Mouse (Mus musculus) neural tube, embryonic 12.5 days (tissue): ENCODE measurements around the gene Cfap43. TPM values are rescaled to one million over a fixed set of nuclear protein-coding genes. Genes with fewer than 3 reads are reported as not detected.

Source experiments
- ATAC-seq: fragments of 200-750 bp; cut with Nextera tagmentation; 2 replicates; pipeline ENCODE4 v1.8.0; 2017; ENCODE audit warnings: low read depth, mild to moderate bottlenecking, moderate TSS enrichment, moderate library complexity; ENCODE audit not compliant: low FRiP score
- H3K27ac ChIP-seq: fragments of 300-500 bp; sonication (generic); 2 replicates; pipeline ENCODE4 v1.5.1; 2016
- H3K27me3 ChIP-seq: fragments of 300-500 bp; sonication (generic); replicated peaks from 2 replicates; pipeline ENCODE4 v1.6.1; 2016; ENCODE audit warnings: mild to moderate bottlenecking
- H3K36me3 ChIP-seq: fragments of 300-500 bp; sonication (generic); 2 replicates; pipeline ENCODE4 v1.6.1; 2016; ENCODE audit warnings: mild to moderate bottlenecking
- H3K4me1 ChIP-seq: fragments of 300-500 bp; sonication (generic); 2 replicates; pipeline ENCODE4 v1.6.1; 2016
- H3K4me2 ChIP-seq: fragments of 300-500 bp; sonication (generic); replicated peaks from 2 replicates; pipeline ENCODE4 v1.6.1; 2016; ENCODE audit warnings: mild to moderate bottlenecking
- H3K4me3 ChIP-seq: fragments of 300-500 bp; sonication (generic); 2 replicates; pipeline ENCODE4 v1.5.1; 2016
- H3K9ac ChIP-seq: fragments of 300-500 bp; sonication (generic); 2 replicates; pipeline ENCODE4 v1.6.1; 2016; ENCODE audit warnings: mild to moderate bottlenecking
- H3K9me3 ChIP-seq: fragments of 300-500 bp; sonication (generic); 2 replicates; pipeline ENCODE4 v1.6.1; 2016; ENCODE audit warnings: mild to moderate bottlenecking
- WGBS: fragments of 180-500 bp; shearing (Covaris S2); methylation state at CpG from one replicate; pipeline ENCODE4 v1.1.7; 2016; 5-methylcytosine and 5-hydroxymethylcytosine counted together
- polyA plus RNA-seq: library from polyadenylated mRNA; unstranded; fragments of >200 nt; fragmentation: Nextera tagmentation; extraction: Ambion mirVana; gene quantifications from 2 replicates; pipeline ENCODE4 v1.2.1, GENCODE M21; 2016

The Cfap43 gene
- polyA plus RNA-seq, 1 experiment from 2014 or later: 0.18 TPM

DNA sequence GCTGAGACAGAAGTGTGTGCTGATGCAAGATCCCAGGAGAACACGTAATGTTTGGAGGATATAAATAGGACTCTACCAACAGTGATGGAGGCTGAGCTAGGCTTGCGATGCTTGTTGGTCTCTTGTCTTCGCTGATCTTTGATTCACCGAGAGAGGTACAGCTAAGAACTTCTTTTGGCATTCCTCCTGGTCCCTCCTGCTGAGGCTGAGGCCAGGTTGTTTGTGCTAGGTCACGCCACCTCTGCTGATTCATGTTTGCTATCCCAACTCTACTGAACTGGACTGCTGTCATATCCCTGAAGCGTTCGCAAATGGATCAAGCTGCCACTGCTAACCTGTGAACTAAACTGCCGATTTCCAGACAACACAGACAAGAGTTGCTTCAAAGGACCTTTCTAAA is 15.1 kb upstream of the Cfap43 start:
- no peak overlapping the region for H3K4me2 ChIP-seq
- H3K27ac ChIP-seq: no peak overlapping the region
- H3K9ac ChIP-seq: no peak overlapping the region
- no peaks in the 10 kb centered on the region for H3K27me3 ChIP-seq
- no peaks in the 10 kb centered on the region for H3K9me3 ChIP-seq
- 0 out of 2 replicates have a peak, but pooled peaks cover 3% of the 10 kb centered on the region for H3K4me1 ChIP-seq
- H3K36me3 ChIP-seq: no peaks in the 10 kb centered on the region
- H3K4me3 ChIP-seq: no peak overlapping the region
- whole genome bisulfite sequencing: 95% methylated on average over 8 of the region's 8 CpGs
- no peak for ATAC-seq

DNA sequence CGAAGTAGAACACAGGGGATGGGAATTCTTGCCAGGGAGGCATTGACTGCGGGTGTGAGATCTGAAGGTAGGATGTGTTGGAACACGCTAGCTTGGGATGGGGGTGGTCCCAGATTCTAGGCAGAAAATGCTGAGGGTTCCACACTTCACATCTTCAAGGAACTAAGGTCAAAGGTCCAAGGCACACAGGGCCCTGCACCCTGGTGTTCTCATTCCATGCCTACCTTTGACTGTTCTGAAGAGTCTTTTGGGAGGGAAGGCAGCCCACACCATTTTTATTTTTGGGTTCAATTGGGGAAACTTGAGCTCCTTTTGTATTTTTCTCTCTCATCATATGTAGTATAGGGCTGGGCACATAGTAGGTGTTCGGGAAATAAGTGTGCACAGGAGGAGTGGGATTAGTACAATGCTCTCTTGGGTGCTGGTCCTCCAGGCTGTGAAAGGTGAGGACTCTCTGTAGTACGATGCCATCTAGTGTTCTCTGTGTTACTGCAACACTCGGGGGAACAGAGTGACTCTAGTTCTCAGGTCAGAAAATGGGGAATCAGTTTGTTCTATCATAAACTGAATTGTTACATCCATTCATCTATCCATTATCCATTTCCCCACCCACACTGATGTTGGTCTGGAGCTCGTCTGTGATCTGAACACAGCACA is 13.0 kb upstream of the Cfap43 start:
- H3K27ac ChIP-seq: no peak overlapping the region
- WGBS: 46% methylated on average over 7 of the region's 7 CpGs
- no peaks in the 10 kb centered on the region for H3K4me1 ChIP-seq
- no peak overlapping the region for H3K9ac ChIP-seq
- no peaks in the 10 kb centered on the region for H3K36me3 ChIP-seq
- H3K9me3 ChIP-seq: no peaks in the 10 kb centered on the region
- no peaks in the 10 kb centered on the region for H3K27me3 ChIP-seq
- no peak overlapping the region for H3K4me2 ChIP-seq
- ATAC-seq: peak; percentile 74
- no peak overlapping the region for H3K4me3 ChIP-seq

DNA sequence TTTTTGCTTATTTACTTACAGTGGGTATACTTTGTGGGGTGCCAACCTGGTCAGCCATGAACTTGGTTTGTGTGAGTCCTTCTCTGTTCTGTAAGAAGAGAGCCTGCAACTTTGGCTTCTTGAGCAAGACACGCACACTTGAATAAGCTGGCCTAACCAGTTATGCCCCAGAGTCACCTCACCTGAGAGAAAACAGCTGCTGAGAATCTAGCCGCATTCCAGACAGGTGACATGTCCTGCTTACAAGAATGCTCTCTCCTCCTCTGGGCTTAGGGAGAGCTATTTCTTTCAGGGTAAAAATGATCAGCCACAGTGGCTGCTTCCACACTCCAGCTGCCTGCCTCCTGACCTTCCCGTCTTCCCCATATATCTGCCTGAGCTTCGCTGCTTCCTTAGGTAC is 10.0 kb upstream of the Cfap43 start:
- Histone ChIP-seq H3K4me2 (no peak overlapping the region), H3K27ac (no peak overlapping the region), H3K9me3 (no peaks in the 10 kb centered on the region), H3K9ac (no peak overlapping the region), H3K4me3 (no peak overlapping the region), H3K27me3 (no peaks in the 10 kb centered on the region), H3K36me3 (no peaks in the 10 kb centered on the region), H3K4me1 (no peaks in the 10 kb centered on the region)
- 80% methylated on average over 4 of the region's 4 CpGs for WGBS
- no peak for ATAC-seq

DNA sequence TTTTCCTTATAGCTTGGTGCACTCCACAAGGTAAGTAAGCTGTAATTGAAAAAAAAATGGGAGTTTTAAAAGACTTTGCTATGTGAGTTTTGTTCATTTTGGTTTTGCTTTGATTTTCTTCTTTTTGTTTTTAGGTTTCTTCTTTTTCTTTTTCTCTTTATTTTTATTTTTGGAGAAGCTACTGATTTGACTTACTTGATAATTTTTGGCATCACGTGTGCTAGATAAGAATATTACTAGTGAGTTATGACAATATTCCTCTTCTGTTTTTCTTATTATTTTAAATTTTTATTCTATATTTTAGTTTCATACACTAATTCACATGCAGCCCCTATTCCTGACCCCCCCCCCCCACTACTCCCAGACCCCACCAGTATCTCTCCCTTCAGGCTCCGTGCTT is 7.9 kb upstream of the Cfap43 start:
- no peaks in the 10 kb centered on the region for H3K36me3 ChIP-seq
- no peak for ATAC-seq
- H3K4me2 ChIP-seq: no peak overlapping the region
- H3K27me3 ChIP-seq: no peaks in the 10 kb centered on the region
- H3K27ac ChIP-seq: no peak overlapping the region
- H3K9me3 ChIP-seq: no peaks in the 10 kb centered on the region
- WGBS: 98% methylated on average over 2 of the region's 2 CpGs
- no peak overlapping the region for H3K9ac ChIP-seq
- no peak overlapping the region for H3K4me3 ChIP-seq
- no peaks in the 10 kb centered on the region for H3K4me1 ChIP-seq

DNA sequence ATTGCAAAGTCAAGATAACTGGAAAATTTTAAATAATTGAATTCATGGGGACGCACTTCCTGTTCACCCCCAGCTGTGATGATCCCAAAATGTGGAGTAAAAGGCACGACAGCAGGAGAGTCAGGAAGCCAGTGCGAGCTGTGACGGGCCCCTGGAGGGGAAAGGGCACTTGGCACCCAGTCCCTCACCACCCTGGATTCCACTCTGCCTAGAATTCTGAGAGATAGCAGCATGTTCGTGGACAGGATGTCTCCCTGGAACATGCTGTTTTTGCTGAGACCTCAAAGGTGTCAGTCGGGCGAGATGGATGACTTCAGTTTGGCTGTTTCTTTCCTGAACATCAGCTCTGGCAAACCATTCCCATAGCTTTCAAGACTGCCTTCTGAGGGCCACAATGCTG is 6.7 kb upstream of the Cfap43 start:
- no peak for ATAC-seq
- Histone ChIP-seq H3K4me3 (no peak overlapping the region), H3K36me3 (no peaks in the 10 kb centered on the region), H3K4me1 (no peaks in the 10 kb centered on the region), H3K9me3 (no peaks in the 10 kb centered on the region), H3K4me2 (no peak overlapping the region), H3K27ac (no peak overlapping the region), H3K9ac (no peak overlapping the region), H3K27me3 (no peaks in the 10 kb centered on the region)
- WGBS: 85% methylated on average over 7 of the region's 7 CpGs

DNA sequence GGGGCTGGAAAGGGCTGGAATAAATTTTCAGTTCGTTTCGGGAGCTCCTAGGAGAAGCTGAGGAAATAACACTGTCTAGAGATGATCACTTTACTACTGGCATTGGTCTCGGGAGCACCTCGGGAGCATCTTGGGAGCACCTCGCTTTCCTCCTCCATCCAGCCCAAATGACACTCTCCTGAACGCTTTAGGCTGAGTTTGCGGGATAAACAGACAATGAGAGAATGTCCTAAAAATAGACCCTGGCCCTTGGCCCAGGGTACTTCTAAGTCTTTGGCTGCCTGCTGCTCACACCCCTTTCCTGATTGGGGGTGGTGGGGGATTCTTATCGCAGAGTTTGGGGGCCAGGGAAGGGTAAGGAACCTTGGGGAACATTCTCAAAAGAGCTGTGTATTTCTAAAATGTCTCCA is 884 bp upstream of the Cfap43 start:
- H3K9me3 ChIP-seq: no peaks in the 10 kb centered on the region
- peak overlapping the region; percentile 82; the same call in 1 of the 2 replicates for H3K9ac ChIP-seq
- H3K27ac ChIP-seq: no peak overlapping the region
- WGBS: 6% methylated on average over 8 of the region's 8 CpGs
- no peak for ATAC-seq
- no peaks in the 10 kb centered on the region for H3K27me3 ChIP-seq
- peak overlapping the region; percentile 78; the same call in 1 of the 2 replicates for H3K4me3 ChIP-seq
- H3K36me3 ChIP-seq: no peaks in the 10 kb centered on the region
- peaks cover 28% of the 10 kb centered on the region for H3K4me1 ChIP-seq
- peak overlapping the region; percentile 82 for H3K4me2 ChIP-seq

DNA sequence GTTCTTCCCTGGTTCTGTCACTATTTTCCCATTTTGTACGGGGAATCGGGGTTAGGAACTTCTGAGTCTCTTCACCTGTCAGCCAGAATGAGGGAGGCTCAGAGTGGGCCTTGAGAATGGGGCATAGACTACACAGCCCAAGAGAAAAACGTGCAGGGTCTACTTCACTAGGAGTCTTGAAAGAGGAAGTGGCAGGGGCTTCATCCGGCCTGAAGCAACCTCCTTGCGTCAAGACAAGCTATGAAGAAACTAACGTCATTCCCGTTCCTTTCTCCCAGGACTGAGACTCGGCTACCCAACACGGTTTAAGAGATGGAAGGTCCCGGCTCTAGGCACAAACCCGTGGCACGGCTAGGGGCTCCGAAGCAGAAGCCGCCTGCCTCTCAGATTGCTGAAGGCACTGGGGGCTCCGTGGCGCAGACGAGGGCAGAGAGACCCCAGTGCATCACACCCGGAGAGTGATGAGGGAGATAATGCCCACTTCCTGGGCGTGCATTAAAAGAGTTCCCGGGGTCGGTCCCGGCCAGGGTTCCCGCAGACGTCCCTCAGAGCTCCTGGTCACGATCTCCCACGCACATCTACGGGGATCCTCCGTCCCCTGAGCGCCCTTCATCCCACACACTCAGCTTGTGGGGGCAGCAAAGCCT is 509 bp downstream of the Cfap43 start:
- Histone ChIP-seq H3K27ac (peak overlapping the region; percentile 43; the same call in 1 of the 2 replicates), H3K4me2 (peak overlapping the region; percentile 82), H3K9ac (peak overlapping the region; percentile 82), H3K4me3 (peak overlapping the region; percentile 78), H3K36me3 (no peaks in the 10 kb centered on the region), H3K9me3 (no peaks in the 10 kb centered on the region), H3K4me1 (peaks cover 28% of the 10 kb centered on the region), H3K27me3 (no peaks in the 10 kb centered on the region)
- WGBS: 1% methylated on average over 29 of the region's 29 CpGs
- peak; percentile 49 for ATAC-seq

DNA sequence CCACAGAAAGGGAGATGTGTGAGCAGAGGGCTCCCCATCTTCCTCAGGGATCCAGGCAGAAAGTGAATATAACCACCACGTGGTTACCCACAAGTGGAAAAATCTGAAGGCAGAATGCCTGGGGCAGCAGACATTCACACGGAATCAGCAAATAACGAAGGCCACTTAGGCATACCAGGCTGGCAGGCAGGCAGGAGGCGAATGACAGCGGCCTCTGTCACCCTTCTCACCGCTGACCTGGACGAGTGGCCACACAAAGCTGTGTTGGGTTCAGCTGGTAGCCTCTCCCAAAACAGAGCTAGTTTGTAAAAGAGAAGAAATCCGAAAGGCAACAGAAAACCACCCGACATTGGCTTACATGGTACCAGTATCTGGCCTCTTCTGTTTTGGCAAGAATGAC is 1.1 kb downstream of the Cfap43 start:
- H3K27ac ChIP-seq: no peak overlapping the region
- H3K9ac ChIP-seq: peak overlapping the region; percentile 82; the same call in 1 of the 2 replicates
- no peaks in the 10 kb centered on the region for H3K36me3 ChIP-seq
- 20% methylated on average over 9 of the region's 9 CpGs for WGBS
- H3K27me3 ChIP-seq: no peaks in the 10 kb centered on the region
- no peak for ATAC-seq
- H3K9me3 ChIP-seq: no peaks in the 10 kb centered on the region
- H3K4me2 ChIP-seq: peak overlapping the region; percentile 82
- peak overlapping the region; percentile 78 for H3K4me3 ChIP-seq
- H3K4me1 ChIP-seq: peaks cover 28% of the 10 kb centered on the region

DNA sequence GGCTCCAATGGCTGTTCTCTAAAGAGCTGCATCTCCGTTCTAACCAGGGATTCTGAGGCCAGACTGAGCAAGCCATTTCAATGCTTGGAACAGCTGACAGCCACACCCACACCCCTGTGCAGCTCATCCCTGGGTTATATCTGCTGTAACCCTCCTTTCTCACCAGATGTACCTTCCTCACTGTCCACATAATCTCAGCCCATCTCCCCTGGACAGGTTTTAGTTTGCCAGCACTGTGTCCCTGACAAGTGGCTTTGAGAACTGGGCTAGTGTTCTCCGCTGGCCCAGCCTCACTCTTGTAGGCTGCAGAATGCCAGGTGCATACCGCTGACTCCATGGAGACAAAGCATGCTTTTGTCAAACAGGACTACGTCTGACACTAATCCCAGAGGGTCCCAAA is 1.7 kb downstream of the Cfap43 start:
- peak overlapping the region; percentile 82 for H3K4me2 ChIP-seq
- no peaks in the 10 kb centered on the region for H3K27me3 ChIP-seq
- peaks cover 28% of the 10 kb centered on the region for H3K4me1 ChIP-seq
- no peaks in the 10 kb centered on the region for H3K9me3 ChIP-seq
- no peak for ATAC-seq
- no peaks in the 10 kb centered on the region for H3K36me3 ChIP-seq
- H3K4me3 ChIP-seq: peak overlapping the region; percentile 78; the same call in 1 of the 2 replicates
- H3K27ac ChIP-seq: no peak overlapping the region
- 15% methylated on average over 4 of the region's 4 CpGs for WGBS
- peak overlapping the region; percentile 82 for H3K9ac ChIP-seq

DNA sequence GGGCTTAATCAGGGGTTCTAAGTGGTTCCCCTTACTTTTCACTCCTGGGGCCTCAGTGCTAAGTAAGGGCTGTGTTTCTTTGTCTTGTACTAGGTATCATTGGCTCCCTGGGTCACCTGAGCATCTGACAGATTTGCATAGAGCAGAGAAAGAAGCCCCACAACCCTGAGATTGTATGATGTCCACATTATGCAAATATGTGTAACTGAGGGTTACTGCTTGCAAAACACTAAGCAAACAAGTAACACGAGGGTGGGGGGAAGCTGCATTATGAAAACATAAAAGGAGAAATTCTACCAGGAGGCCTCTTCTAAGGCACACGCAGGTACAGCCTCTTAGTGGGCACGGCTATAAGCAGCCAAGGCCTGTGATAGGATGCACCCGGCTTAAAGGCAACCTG is 3.8 kb downstream of the Cfap43 start:
- no peaks in the 10 kb centered on the region for H3K9me3 ChIP-seq

DNA sequence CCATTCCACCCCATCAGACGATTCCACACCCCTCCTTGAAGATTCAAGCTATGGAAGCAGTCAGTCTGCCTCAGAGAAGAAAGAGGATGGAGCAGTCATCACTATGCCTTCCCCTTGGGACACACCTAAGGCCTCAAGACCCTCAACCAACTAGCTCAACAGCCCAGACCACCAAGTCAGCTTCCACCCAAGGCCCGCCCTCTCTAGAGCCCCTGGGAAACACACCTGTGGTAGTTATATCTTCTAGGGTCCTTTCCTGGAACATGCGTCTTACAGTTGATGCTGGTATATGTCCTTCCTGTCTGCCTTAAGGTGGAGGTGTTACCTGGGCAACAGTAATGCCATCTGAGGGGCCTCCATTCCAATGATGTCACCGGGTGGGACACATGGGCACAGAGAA is 4.9 kb downstream of the Cfap43 start:
- peaks cover 3% of the 10 kb centered on the region; the same call in 1 of the 2 replicates for H3K36me3 ChIP-seq
- H3K4me1 ChIP-seq: peaks cover 36% of the 10 kb centered on the region
- no peaks in the 10 kb centered on the region for H3K27me3 ChIP-seq
- no peak overlapping the region for H3K27ac ChIP-seq
- H3K9me3 ChIP-seq: no peaks in the 10 kb centered on the region
- H3K4me2 ChIP-seq: no peak overlapping the region
- no peak for ATAC-seq
- WGBS: 92% methylated on average over 4 of the region's 4 CpGs
- H3K4me3 ChIP-seq: no peak overlapping the region
- H3K9ac ChIP-seq: no peak overlapping the region

More for the DNA sequence above, 3.8 kb downstream of the Cfap43 start:
- 88% methylated on average over 4 of the region's 4 CpGs for WGBS
- Histone ChIP-seq H3K4me3 (no peak overlapping the region), H3K27me3 (no peaks in the 10 kb centered on the region), H3K4me1 (peaks cover 31% of the 10 kb centered on the region), H3K9ac (no peak overlapping the region), H3K36me3 (peaks cover 3% of the 10 kb centered on the region; the same call in 1 of the 2 replicates), H3K27ac (no peak overlapping the region), H3K4me2 (no peak overlapping the region)
- ATAC-seq: no peak

DNA sequence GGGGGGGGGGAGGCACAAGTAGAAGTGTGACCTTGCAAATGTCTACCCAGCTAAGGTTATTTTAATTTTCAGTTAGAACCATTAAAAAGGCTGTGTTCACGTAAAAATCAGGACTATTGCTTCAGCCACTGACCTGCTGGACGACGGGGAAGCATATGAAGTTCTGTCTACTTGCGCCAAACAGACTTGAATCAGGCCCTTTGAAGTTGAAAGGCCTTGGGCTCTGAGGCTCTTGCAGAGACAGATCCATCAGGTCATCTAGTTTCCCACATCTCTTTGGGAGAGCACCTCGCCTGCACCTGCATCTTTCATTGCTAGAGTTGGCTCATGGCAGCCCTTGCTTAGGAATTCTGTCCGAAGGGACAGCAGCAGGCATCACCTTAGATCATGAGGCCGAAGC is 5.7 kb downstream of the Cfap43 start:
- no peaks in the 10 kb centered on the region for H3K27me3 ChIP-seq
- no peak overlapping the region for H3K27ac ChIP-seq
- no peak overlapping the region for H3K9ac ChIP-seq
- no peak overlapping the region for H3K4me3 ChIP-seq
- no peaks in the 10 kb centered on the region for H3K9me3 ChIP-seq
- peaks cover 41% of the 10 kb centered on the region for H3K4me1 ChIP-seq
- WGBS: 61% methylated on average over 7 of the region's 7 CpGs
- peaks cover 3% of the 10 kb centered on the region; the same call in 1 of the 2 replicates for H3K36me3 ChIP-seq
- no peak overlapping the region for H3K4me2 ChIP-seq
- ATAC-seq: no peak
